Mouse (Mus musculus) urinary bladder, postnatal 14 days (tissue): ENCODE measurements at regions not wholly inside any gene's neighbourhood (a gene's known extent, or its start where the extent isn't known, plus 50 kb on each side); places are given as distances from the start of the nearest gene placed in this dataset.

ENCODE experiments used
- DNase-seq: peaks from one replicate; pipeline ENCODE4 v3.0.0; 2021; ENCODE audit warnings: low spot score

DNA sequence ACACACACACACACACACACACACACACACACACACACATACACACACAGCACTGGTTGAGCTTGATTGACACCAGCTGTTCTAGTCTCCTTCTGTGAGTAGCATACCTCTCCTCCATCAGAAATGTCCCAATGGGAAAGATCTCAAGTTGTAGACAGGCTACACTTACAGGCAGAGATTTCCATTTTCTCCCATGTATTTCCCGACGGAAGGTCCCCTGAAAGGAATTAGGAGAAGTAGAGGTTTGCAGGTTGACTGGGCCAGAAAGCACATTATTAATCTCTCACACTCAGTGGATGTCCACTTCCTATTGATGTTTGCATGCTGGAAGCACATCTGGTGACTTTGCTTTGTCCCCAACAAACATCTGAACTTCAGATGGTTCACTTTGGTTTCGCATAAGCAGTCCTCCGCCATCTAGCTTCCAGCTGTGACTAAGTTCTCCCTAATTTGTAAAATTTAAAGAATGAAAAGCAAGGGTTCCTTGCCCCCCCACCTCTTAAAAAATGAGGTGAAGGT is 1323.8 kb upstream of the A1bg start:
- DNase-seq = no peak

DNA sequence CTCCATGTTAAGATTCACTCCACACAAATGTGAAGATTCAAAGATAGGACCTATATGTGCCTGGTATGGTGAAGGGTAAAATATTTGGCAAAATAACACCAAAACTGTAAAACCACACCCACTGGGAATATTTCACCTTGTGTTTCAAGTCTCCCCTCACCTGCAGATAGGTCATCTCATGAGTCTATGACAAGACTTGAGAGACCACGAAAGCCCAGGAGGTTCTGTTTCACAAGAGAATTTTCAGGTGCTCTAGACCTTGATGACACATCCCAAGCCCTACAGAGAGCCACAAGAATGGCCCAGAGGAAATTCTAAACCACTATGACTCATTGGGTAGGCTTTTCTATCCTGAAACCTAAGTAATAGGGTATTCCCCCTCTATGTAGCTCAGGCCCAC is 1322.4 kb upstream of the A1bg start:
- DNase-seq = no peak

DNA sequence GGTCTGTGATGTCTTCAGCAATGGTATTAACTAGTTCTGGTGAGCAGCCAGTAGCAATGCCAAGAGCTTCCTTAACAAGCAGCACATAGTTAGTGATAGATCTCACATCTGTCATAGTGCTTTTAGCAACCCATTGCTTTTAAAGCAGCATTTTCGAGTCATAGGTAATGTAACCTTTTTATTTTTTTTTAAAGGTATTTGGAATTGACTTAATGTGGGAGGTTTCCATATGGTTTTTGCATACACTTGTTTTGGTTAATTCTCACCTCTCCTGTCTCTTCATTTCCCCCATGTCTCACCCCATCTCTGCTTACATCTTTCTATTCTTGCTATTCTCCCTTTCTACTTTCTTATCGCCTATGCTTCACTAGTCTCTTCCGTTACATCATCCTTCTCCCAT is 1322.0 kb upstream of the A1bg start:
- DNase-seq = no peak

DNA sequence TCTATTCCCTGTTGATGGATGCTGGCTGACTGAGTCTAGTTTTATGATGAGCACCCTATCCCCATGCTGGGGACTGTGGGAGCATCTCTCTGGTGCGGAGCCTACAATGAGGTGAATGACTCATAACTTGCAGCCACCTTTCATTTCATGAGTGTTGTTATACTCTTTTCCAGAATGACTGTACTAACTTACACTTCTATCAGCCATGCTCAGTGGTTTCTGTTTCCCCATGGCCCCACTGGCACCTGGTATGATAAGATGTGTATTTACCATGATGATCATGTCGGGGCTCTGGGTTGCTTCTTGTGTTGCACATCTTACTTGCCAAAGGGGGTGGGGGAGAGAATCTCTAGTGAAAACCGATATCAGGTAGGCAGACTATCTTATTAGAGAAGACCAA is 1317.2 kb upstream of the A1bg start:
- no peak for DNase-seq

DNA sequence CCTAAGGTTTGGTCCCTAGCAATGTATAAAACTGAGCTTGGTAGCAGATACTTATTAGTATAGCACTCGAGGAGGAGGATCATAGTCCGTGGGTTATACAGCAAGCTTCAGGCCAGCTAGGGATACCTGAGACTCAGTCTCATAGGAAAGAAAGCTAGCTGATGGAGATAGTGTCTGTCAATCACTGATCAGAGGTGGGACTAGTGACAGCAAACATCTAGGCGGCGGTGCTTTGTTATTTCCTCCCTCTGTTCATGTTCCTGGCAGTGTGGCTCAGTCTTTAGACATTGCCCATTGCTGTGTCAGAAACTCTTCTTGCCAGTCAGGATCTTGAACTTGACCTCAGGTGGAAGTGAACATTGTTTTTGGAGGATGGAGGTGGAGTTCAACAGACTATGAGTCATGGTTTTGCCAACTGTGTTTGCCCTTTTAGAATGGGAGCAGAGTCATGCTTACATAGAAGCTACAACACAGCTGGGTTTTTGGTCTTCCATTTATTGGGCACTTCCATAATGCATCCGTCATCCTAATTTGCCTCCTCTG is 1315.8 kb upstream of the A1bg start:
- DNase-seq = no peak

DNA sequence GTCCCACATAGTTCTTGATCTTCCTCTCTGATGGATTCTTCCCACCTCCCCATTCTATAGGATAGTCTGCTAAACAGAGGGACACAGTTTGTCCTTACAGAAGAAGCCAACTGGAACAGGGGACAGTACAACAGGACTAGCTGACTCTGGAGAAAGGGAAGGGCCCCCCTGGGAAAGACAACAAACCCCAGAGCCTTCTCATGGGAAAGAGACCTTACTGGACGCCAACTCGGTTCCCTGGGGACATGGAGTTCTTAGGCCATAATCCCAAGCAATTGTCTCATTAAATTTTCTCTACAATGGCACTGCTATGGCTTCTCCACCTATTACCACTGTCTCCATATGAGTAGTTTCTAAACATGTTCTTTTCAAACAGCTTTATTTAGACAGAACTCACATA is 1313.2 kb upstream of the A1bg start:
- no peak for DNase-seq

DNA sequence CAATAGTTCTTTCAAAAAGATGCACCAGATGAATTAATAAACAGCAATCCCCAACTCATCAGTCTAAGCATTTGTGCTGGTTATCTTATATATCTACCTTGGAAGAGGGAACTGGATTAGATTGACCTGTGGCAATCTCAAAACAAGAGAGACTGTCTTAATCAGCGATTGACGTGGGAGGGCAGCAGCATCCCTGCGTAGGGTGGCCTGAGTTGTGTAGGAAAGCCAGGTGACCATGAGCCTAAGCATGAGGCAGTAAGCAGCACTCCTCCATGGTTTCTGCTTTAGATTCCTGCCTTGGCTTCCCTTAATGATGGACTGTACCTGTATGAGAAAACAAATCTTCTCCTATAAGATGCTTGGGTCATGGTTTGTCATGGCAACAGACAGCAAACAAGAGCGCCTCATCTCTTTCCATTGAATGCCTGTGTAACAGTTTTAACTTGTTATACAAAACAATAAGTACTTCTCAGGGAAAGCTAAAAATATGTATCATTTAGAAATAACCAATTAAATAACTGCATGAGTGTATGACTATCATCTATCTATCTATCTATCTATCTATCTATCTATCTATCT is 1311.5 kb upstream of the A1bg start:
- no peak for DNase-seq

DNA sequence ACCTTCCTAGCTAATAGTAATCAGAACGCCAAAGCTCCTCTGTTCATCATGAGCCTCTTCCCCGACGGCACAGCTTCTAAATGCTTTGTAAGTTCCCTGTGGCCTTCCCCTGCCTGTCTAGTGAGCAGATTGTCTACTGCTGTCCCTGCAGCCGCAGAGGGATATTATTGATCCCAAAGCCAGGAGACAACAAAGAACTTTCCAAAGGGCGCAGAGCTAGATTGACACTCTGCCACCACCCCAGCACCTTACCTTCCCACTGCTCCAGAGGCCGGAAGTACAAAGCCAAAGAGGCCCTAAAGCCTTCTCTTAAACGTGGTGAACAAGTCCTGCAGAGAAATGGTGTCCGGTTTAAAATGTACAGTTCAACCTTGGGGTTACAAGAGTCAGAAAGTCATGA is 1310.3 kb upstream of the A1bg start:
- no peak for DNase-seq

DNA sequence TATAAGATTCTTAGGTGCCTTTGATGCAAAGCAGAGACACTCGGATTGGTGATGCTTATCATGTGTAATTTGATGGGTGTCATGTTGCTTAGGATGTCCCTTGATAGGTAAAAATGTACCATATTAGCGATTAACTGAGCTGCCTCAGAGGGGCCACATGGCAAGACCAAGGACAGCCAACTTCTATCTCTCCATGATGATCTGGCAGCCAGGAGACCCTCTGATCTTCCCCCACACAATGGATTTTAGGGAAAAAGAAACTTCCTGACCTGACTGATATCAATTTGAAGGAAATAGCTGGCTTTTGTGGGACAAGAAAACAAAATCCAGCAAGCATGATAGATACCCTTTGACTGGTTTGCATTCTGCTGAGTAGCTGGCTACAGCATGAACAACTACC is 1308.9 kb upstream of the A1bg start:
- no peak for DNase-seq

DNA sequence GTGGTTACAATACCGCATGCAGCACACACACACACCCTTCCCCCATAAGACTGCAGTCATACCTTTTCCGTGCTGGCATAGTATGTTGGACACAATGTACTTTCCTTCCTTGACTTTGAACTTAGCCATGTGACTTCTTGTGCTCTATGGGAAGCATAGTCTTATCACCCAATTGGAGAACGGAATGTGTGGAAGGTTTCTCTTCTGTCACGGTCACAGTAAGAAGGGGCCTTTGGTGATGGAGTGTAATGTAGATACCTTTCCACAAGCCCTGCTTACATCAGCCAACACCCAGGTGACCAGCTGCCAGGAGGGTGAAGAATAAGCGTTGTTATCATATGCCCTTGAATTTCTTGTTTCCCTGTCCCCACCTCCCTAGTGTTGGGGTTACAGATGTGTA is 1308.0 kb upstream of the A1bg start:
- no peak for DNase-seq

DNA sequence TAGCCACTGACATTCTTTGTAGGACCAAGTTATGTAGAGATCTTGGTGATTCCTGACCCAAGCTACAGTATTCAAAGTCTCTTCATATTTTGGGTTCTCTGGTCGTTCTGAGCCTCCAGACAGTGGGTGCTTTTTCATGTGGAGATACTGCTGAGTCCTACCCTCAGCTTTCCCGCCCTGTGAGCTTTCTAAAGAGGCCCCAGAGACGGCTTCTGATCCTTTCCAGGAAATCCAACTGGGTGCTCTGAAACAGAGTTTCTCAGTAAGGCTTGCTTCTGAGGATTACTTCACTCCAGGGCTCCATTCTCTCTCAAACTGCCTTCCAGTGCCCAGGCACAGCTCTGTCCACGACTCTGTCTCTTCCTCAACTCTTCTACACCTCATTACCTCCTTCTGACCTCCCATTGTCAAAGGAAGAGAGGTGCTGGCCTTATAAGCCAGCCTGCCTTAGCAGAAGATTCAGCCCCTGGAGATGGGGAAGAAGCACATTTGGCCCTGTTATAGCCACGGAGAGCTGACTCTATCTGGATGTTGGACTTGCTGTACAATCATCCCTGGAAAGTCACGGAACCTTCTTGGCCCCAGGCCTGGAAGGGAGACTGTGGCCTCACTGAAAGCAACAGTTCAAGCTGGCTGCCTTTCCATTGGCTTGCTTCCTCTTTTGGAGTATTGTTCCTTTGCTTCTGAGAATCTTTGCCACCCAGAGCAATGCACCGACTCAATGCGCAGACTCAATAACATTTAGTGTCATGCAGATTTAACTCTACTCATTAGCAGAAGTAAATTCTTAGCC is 1306.9 kb upstream of the A1bg start:
- peak; percentile 40 for DNase-seq

DNA sequence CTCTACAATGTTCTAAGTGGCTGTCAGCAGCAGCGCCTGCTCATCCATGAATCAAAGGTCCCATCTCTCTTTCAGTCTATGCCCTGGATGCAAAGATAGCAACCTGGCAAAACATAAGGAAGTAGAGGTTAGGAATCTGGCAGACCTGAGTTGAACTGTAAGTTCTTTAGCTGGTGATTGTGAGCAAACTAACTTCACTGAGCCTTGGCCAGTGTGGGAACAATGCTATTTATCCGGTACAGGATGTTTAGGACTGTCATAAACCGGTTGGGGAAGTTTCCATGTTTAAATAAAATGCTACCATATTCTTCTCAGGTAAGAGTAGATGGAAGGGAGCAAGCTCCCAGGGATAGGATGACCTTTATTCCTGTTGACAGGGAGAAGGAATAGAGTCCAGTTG is 1306.2 kb upstream of the A1bg start:
- no peak for DNase-seq

DNA sequence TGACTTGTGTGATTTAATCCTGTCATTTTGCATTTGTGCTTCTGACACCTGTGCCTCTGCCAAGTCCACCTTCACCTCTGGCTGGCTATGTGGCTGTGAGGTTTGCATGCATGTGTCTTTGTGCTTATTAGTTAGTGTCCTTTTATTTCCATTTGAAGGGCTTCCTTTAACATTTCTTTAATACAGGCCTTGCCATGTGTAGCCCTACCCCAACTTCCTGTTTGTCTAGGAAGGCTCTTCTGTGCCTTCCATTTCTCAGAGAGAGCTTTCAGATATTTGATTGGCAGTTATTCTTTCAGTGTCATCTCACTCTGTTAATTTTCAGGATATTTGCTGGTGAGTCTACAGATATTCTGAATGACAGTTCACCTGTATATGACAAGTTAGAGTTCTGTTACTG is 1302.0 kb upstream of the A1bg start:
- DNase-seq = no peak

DNA sequence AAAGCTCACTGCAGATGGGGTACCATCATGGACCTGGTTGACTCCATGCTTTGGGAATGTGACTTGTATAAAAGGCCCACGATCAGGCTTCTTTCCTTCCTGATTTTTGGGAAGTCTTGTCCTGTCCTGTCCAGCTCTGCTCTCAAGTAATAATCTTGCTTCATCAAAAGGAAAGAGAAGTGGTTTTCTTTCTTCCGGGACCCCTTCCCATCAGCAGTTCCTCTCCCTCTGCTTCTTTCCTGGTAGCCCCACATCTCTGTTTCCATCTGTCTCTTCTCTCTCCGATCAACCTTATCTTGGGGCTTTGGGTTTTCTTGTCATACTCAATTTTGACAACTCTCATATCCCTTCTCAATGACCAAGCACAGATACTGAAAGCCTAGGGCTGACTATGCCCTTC is 1301.4 kb upstream of the A1bg start:
- DNase-seq = no peak

DNA sequence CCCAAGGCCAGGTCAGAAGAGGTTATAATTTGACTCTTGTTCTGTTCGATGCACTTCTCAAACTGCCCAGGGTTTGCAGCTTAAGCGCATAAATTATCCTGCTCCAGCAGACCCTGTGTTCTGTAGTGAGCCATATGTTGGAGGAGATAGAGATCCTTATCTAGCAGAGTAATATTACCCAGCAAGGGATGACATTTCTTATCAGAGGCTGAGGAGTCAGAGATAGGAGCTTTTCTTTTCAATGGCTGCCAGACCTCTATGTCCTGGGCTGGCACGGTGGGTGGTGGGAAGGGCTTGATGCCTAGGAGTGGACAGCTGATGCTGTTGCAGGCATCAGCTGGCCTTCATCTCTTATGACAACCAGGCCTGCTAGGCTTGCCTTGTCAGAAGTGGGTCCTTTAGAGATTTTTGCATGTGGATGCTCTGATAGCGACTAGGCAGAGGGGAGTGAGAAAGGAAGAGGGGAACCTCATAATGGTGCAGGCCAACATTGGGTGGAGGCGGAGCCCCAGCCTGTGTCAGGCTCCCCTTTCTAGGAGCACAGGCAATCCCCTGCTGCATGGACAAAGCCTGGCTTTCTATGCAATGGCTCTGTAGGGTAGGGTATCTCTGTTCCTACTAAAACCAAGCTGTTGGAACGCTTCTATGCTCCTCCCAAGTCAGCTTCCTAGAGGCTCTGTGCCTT is 1300.5 kb upstream of the A1bg start:
- no peak for DNase-seq

DNA sequence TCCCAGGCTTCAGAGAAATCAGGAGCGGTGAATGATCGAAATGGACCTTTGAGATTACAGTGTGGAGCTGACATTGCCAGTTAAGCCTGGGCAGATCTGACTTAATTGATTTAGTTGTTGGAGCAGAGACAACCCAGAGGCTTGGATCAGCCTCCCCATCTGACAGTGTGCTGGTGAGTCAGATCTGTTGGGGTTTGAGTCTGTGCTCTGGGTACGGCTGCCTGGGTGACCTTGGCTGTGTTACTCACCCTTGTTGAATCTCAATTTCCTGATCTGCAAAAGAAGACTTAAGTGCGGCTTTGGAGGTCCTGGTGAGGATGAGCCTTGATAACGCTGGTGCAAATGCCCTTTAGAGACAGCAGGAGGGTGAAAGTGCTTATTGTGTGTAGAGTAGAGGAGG is 1299.9 kb upstream of the A1bg start:
- no peak for DNase-seq

DNA sequence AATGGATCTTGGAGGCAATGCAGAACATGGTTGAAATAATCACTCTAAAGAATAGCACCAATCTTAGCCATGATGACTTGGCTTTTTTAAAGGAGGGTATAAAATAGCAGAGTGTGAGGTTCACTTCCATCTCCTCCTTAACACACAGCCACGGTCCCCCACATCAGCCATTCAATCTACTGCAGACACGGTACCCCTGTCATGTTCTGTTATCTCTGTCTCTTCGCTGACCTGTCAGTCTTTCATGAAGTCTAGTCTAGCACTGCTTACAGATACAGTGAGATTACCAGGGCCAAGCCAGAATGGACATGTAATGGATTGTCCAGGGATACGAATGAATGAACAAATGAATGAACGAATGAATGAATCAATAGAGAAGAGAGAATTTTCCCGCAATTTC is 1299.4 kb upstream of the A1bg start:
- no peak for DNase-seq

DNA sequence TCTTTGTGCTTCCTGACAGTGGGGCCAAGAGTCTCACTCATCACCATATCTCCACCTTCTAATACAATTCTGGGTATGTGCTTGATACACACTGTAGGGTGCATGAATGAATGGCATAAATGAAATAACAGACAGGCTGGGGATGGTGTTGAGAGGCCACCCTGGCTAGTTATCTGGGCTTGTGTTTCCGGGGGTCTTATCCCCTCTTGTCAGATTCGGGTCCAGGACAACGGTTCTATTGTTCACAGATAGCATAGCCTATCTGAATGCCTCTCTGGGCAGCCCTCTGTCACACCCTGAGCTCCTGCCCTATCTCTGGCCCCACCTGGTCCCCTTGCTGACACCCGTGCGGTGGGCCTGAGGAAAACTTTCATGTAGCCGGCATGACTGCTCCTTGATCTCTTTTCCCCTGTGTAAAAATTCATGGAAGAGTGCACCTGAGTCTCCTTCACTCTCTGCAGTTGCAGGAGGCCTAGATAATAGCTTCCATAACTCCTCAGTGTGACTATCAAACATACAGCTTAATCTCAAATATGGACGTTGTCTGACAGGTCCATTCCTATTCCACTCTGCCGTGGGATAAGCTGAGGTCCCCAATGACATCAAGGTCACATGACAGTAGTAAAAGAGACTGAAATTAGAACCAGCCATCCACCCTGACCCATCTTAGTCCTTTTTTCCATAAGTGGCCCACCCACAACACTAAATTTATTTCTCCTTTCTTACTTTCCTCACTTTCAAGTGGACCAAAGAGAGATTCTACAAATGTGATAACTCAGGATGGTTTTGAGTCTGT is 1298.4 kb upstream of the A1bg start:
- DNase-seq = no peak

DNA sequence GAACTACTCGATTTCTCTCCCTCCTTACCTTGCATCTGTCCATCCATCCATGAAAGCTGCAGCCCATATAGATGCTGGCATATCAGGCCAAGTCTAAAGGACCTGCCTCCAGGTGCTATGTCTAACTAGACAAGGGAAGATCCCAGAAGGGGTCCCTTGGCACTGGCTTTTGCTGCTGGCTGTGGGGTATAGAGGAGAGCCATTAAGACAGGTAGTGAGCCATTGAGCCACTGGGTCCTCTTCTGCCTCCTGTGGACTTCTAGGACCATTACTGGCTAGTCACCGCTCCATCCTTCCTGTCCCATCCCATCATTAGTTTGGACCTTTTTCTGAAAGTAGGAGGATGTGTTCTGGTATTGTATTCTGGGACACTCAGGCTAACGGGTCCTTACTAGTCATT is 1297.8 kb upstream of the A1bg start:
- DNase-seq = no peak

DNA sequence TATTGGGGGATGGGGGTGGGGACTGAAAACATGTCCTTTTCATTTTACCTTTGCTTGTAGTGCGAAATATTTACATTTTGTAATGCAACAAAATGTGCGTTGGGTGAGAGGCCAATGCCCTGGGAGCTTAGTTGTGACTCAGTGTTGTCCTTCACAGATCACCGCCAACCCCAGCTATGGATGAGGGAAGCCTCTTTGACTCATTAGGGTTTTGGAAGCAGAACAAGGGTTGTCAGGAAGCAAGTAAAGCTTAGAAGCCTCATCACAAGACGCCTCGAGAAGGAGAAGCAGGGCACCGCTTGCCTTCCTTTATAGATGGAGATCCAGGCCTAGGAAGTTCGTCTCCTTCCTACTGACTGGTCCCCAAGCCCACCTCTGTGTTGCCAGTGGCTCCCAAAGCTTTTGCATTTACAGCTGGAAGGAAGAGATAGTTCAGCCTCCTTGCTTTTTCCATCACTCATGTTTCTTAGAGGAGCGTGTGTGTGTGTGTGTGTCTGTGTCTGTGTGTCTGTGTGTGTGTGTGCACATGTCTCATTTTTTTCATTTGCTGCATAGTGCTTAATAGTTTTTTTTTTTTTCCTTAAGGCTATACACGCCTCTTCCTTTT is 1297.2 kb upstream of the A1bg start:
- DNase-seq = no peak

DNA sequence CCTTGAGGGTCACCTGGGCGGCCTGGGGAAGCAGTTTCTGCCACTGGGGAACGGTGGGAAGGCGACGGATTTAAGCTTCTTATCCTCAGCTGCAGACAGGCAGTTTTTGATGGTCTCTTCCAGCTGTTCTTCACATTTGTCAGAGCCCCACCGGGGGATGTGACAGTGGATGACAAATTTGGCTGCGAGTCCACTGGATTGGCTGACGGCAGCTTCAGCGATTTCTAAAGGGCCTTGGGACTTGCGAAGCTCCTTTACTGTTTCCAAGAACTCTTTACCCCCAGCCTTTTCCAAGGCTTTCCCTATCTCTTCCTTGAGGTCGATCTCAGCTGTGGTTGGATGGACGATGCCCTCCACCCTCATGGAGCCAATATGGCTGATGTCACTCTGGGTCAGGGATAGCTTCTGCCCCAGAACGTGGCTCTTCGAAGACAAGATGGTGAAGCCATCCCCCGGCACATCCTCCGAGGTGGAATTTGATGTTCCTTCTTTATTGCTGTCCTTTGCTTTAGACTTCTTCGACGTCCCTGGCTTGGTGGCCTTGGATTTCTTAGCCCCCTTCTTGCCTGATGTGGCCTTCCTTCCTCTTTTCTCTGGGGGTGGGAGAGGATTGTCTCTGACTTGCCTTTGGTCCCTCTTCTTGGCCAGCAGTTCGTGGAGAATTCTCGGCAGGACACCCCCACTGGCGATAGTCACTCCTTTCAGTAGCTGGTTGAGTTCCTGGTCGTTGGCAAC is 1295.7 kb upstream of the A1bg start:
- no peak for DNase-seq
